ENCODE assay signal across 16 mouse cellular contexts in genomic region chr19:37241201-37241600, GRCm38 (mm10). TPM values are rescaled to one million over a fixed set of nuclear protein-coding genes. Genes with fewer than 3 reads are reported as not detected.
DNase-seq lines count a peak whose midpoint lies in the region; ATAC-seq and TF ChIP-seq lines count a peak whose summit lies in the region.
"Had no signal": no experiment of that assay in that cellular context is flagged by ENCODE, and none has a peak within 500 bp of the region (broad histone marks: within the 10 kb centered on the region; RNA-seq: fewer than 3 reads in every experiment).

No protein-coding gene starts in this region.

- no peak overlapping the region for H3K27ac ChIP-seq in intestine, postnatal 0 days (ENCODE audit: low read depth, low read length)
- H3K27ac ChIP-seq in intestine, embryonic 15.5 days, result no peak overlapping the region
- H3K27ac ChIP-seq: embryonic facial prominence, embryonic 15.5 days; forebrain, embryonic 13.5 days; heart, embryonic 15.5 days; hindbrain, embryonic 13.5 days; limb, embryonic 12.5 days; neural tube, embryonic 15.5 days had no signal

- H3K4me3 ChIP-seq in intestine, postnatal 0 days (ENCODE audit: low read depth, low read length), result no peak overlapping the region
- H3K4me3 ChIP-seq in intestine, embryonic 15.5 days (replicated peaks), result no peak overlapping the region
- H3K4me3 ChIP-seq: embryonic facial prominence, embryonic 15.5 days; forebrain, embryonic 13.5 days; heart, embryonic 15.5 days; hindbrain, embryonic 13.5 days; limb, embryonic 12.5 days; neural tube, embryonic 15.5 days had no signal

- no peak overlapping the region for H3K4me2 ChIP-seq in intestine, postnatal 0 days (replicated peaks; ENCODE audit: low read depth)
- no peak overlapping the region for H3K4me2 ChIP-seq in intestine, embryonic 15.5 days (replicated peaks)
- H3K4me2 ChIP-seq: embryonic facial prominence, embryonic 15.5 days; forebrain, embryonic 13.5 days; heart, embryonic 15.5 days; hindbrain, embryonic 13.5 days; limb, embryonic 12.5 days; neural tube, embryonic 15.5 days had no signal

- H3K27me3 ChIP-seq in intestine, postnatal 0 days (replicated peaks; ENCODE audit: control insufficient read depth, insufficient read depth, low read length), result no peaks in the 10 kb centered on the region
- H3K27me3 ChIP-seq in intestine, embryonic 15.5 days (replicated peaks), result no peaks in the 10 kb centered on the region
- H3K27me3 ChIP-seq: neural tube, embryonic 15.5 days had no signal

- 0 out of 2 replicates have a peak, but pooled peaks have one; percentile 14 for TF ChIP-seq CTCF in intestine, postnatal 0 days (IDR thresholded peaks at IDR 0.05; ENCODE audit: low read depth)

- no peaks in the 10 kb centered on the region for H3K36me3 ChIP-seq in intestine, postnatal 0 days (ENCODE audit: control insufficient read depth, insufficient read depth)
- no peaks in the 10 kb centered on the region for H3K36me3 ChIP-seq in intestine, embryonic 15.5 days
- H3K36me3 ChIP-seq: embryonic facial prominence, embryonic 15.5 days; heart, embryonic 15.5 days; hindbrain, embryonic 13.5 days; limb, embryonic 12.5 days; neural tube, embryonic 15.5 days had no signal

- H3K4me1 ChIP-seq in intestine, postnatal 0 days (replicated peaks; ENCODE audit: control insufficient read depth, insufficient read depth, low read length), result no peaks in the 10 kb centered on the region
- no peaks in the 10 kb centered on the region for H3K4me1 ChIP-seq in intestine, embryonic 15.5 days (replicated peaks)
- H3K4me1 ChIP-seq: embryonic facial prominence, embryonic 15.5 days had no signal

- WGBS in intestine, postnatal 0 days, result 69% methylated on average over 5 of the region's 5 CpGs
- WGBS in intestine, embryonic 15.5 days, result 70% methylated on average over 5 of the region's 5 CpGs

- peak; percentile 8 for DNase-seq in thymus, postnatal 0 days (ENCODE audit: low spot score)
- no peak for DNase-seq in thymus, postnatal 25 days
- peak; percentile 66 for DNase-seq in R1 (ENCODE audit: low read depth, low spot score)
- no peak for DNase-seq in testis, postnatal 10 days (ENCODE audit: low spot score)
- no peak for DNase-seq in kidney, adult 9 months
- DNase-seq: cerebellum, postnatal 36 days; gastrocnemius, postnatal 25 days; thymus, adult 18-20 months had no signal

- H3K9me3 ChIP-seq in intestine, postnatal 0 days (ENCODE audit: control insufficient read depth), result no peaks in the 10 kb centered on the region
- no peaks in the 10 kb centered on the region for H3K9me3 ChIP-seq in intestine, embryonic 15.5 days
- H3K9me3 ChIP-seq: embryonic facial prominence, embryonic 15.5 days; heart, embryonic 15.5 days; hindbrain, embryonic 13.5 days; limb, embryonic 12.5 days; neural tube, embryonic 15.5 days had no signal

- ATAC-seq in intestine, postnatal 0 days, result no peak
- ATAC-seq in intestine, embryonic 15.5 days, result no peak
- ATAC-seq: forebrain, embryonic 13.5 days had no signal

- no peak overlapping the region for H3K9ac ChIP-seq in intestine, postnatal 0 days (ENCODE audit: low read depth, low read length)
- H3K9ac ChIP-seq in intestine, embryonic 15.5 days, result no peak overlapping the region
- H3K9ac ChIP-seq: embryonic facial prominence, embryonic 15.5 days; forebrain, embryonic 13.5 days; heart, embryonic 15.5 days; hindbrain, embryonic 13.5 days; limb, embryonic 12.5 days; neural tube, embryonic 15.5 days had no signal

RNA-seq across cellular contexts. Expression of gene Cpeb3, which starts 32.8 kb away (rescaled TPM):
- 1.6 TPM in 2 replicates for polyA plus RNA-seq in intestine, postnatal 0 days (2015; fragmentation: Nextera tagmentation; extraction: Ambion mirVana)
- polyA plus RNA-seq in intestine, embryonic 15.5 days (2015; fragmentation: Nextera tagmentation; extraction: Ambion mirVana), result 0.85 and 1.0 TPM in 2 replicates
- polyA plus RNA-seq in thymus, postnatal 0 days (2015; fragmentation: Nextera tagmentation; extraction: Ambion mirVana), result 0.59 and 1.1 TPM in 2 replicates

RNA-seq across cellular contexts. Expression of gene March5, which starts 33.9 kb away (rescaled TPM):
- 44.9 and 45.6 TPM in 2 replicates for polyA plus RNA-seq in intestine, postnatal 0 days (2015; fragmentation: Nextera tagmentation; extraction: Ambion mirVana)
- polyA plus RNA-seq in intestine, embryonic 15.5 days (2015; fragmentation: Nextera tagmentation; extraction: Ambion mirVana), result 69.9 and 75.8 TPM in 2 replicates
- 95.0 and 102 TPM in 2 replicates for polyA plus RNA-seq in thymus, postnatal 0 days (2015; fragmentation: Nextera tagmentation; extraction: Ambion mirVana)

Comparison
In these comparisons a context has a peak if more than half of its experiments do, and no peak if none do; other contexts are left out.
1. DNase-seq: peak in thymus, postnatal 0 days (single experiment) and R1 (single experiment); none in thymus, postnatal 25 days (single experiment), testis, postnatal 10 days (single experiment) and kidney, adult 9 months (single experiment).